Mouse (Mus musculus): ENCODE measurements around the gene Hexb. TPM values are rescaled to one million over a fixed set of nuclear protein-coding genes. Genes with fewer than 3 reads are reported as not detected.

The Hexb gene
- polyA plus RNA-seq (2012) = 12.2 and 12.3 TPM in 2 replicates

DNA sequence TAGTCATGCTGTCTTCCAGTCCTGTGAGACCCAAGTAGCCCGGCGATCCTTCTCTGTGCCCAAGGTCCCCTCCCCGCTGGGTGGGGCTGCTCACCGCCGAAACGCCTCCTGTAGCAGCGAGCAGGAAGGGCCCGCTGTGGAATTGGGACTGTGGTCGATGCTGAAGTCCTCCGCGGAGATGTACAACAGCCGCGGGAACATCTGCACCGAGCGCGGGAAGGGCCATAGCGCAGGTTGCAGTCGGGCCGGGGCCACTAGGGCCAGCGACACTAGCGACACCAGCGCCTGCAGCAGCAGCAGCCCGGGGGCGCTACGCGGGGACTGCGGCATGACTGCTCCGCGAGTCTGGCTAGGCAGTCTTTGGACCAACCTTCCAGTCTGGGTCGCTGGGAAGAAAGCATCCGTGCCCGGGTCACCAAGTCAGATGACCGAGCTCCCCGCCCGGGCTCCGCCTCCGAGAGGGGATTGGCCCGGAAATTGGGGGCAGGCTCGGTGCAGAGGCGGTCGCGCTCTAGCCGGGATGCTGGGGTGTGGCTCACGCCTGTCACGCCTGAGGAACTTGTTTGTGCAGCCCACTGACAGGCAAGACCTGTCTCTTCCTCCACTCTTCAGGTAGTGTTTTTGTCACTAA, at the start of gene Hexb:
TSS of gene Hexb (minus strand) at position 426 of the 631 bp plus-strand sequence.

GRCm38 (mm10) chr13:97240965-97241786, 43.0 kb upstream of the Hexb start, which contains the start of gene Enc1:
Gene Enc1 (plus strand): TSS chr13:97241105.

GRCm38 (mm10) chr13:97137466-97138400, 60.4 kb downstream of the Hexb start, which contains the start of the genes Gfm2 and Nsa2:
Gene Gfm2 (plus strand): TSS chr13:97137937.
Gene Nsa2 (minus strand): TSS chr13:97137937.

Other genes starting within 250 kb of the Hexb start
- not detected in 2 replicates for gene 1700029F12Rik, start 164.0 kb downstream of the Hexb start, polyA plus RNA-seq (2012)
- gene Fam169a, start 131.1 kb downstream of the Hexb start, polyA plus RNA-seq (2012) = 0.03 and 0.05 TPM in 2 replicates
- gene Gm6169, start 99.1 kb downstream of the Hexb start, polyA plus RNA-seq (2012) = 0.13 TPM in 1 of 2 replicates, not detected in the other
- gene Gfm2, start 60.4 kb downstream of the Hexb start, polyA plus RNA-seq (2012) = 13.9 and 15.2 TPM in 2 replicates
- 22.8 and 28.8 TPM in 2 replicates for gene Nsa2, start 60.4 kb downstream of the Hexb start, polyA plus RNA-seq (2012)
- gene Enc1, start 42.7 kb upstream of the Hexb start, polyA plus RNA-seq (2012) = 3.2 and 3.4 TPM in 2 replicates

Data from megakaryocyte-erythroid progenitor cell, adult 5 weeks (primary cell).